Mouse (Mus musculus): ENCODE data around the gene Cfl1. TPM values are rescaled to one million over a fixed set of nuclear protein-coding genes. Genes with fewer than 3 reads are reported as not detected.

Cfl1 gene
- polyA plus RNA-seq, 1 experiment = 478 TPM

GRCm38 (mm10) chr19:5500330-5500875 lies 10.1 kb downstream of the Cfl1 start:
- Histone ChIP-seq H3K4me3 (replicated peaks; ENCODE audit: control insufficient read depth, low read depth, low read length) (no peak overlapping the region), H3K4me1 (ENCODE audit: control insufficient read depth, insufficient read depth, low read length) (no peaks in the 10 kb centered on the region), H3K27ac (ENCODE audit: control insufficient read depth, insufficient read depth, low read depth, low read length, poor library complexity) (no peak overlapping the region)
- 87% methylated on average over 2 of the region's 2 CpGs for WGBS
- TF ChIP-seq POLR2A (IDR thresholded peaks at IDR 0.05; ENCODE audit: borderline replicate concordance, control insufficient read depth, low read depth, low read length) (no peak), CTCF (IDR thresholded peaks at IDR 0.05; ENCODE audit: control insufficient read depth, insufficient read depth, low read length) (no peak)

GRCm38 (mm10) chr19:5503687-5504086 lies 13.4 kb downstream of the Cfl1 start, which contains the start of gene 1700020D05Rik:
TSS of gene 1700020D05Rik (minus strand) at chr19:5503787.
- Histone ChIP-seq H3K4me1 (ENCODE audit: control insufficient read depth, insufficient read depth, low read length) (no peaks in the 10 kb centered on the region), H3K4me3 (replicated peaks; ENCODE audit: control insufficient read depth, low read depth, low read length) (no peak within 1 kb of the TSS), H3K27ac (ENCODE audit: control insufficient read depth, insufficient read depth, low read depth, low read length, poor library complexity) (no peak within 1 kb of the TSS)
- WGBS = 91% methylated on average over 17 of the region's 17 CpGs
- TF ChIP-seq CTCF (IDR thresholded peaks at IDR 0.05; ENCODE audit: control insufficient read depth, insufficient read depth, low read length) = no peak
- TF ChIP-seq POLR2A (IDR thresholded peaks at IDR 0.05; ENCODE audit: borderline replicate concordance, control insufficient read depth, low read depth, low read length) = no peak

- H3K27ac ChIP-seq (ENCODE audit: control insufficient read depth, insufficient read depth, low read depth, low read length, poor library complexity) = peak within 1 kb of the TSS; percentile 83
- no peaks in the 10 kb centered on the region; the same call in 1 of the 2 replicates for H3K4me1 ChIP-seq (ENCODE audit: control insufficient read depth, insufficient read depth, low read length)
- TF ChIP-seq CTCF (IDR thresholded peaks at IDR 0.05; ENCODE audit: control insufficient read depth, insufficient read depth, low read length) (no peak), POLR2A (IDR thresholded peaks at IDR 0.05; ENCODE audit: borderline replicate concordance, control insufficient read depth, low read depth, low read length) (0 out of 2 replicates have a peak, but pooled peaks have one; percentile 20)
- 2% methylated on average over 47 of the region's 47 CpGs for WGBS
- H3K4me3 ChIP-seq (replicated peaks; ENCODE audit: control insufficient read depth, low read depth, low read length) = peak within 1 kb of the TSS; percentile 72
Observed at GRCm38 (mm10) chr19:5510031-5511026, 20.1 kb downstream of the Cfl1 start, which contains the start of gene Snx32. TSS of gene Snx32 (minus strand) at chr19:5510538.

DNA sequence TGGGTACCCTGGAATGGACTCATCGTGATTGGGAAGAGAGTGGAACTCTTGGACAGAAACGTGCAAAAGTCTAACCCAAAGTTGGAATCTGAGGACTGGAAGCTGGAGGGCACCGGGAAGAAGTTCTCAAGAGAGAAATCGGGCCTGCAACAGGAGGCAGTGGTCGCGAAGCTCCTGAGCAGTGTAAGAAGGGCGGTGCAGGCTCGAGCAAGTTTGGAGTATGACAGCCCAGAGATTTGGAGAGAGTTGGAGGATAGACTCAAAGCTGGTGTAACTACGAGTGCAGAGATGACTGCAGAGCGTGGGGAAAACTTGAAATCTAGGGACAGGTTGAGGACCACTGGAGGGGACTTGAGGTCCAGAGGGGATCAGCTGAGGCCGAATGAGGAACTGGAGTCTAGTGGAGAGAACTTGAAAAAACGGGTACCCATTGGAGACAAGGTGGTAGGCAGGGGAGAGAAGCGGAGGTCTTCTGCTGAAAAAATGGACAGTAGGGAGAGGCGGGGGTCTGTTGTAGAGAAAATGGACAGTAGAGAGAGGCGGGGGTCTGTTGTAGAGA lies 20.9 kb downstream of the Cfl1 start:
- TF ChIP-seq CTCF (IDR thresholded peaks at IDR 0.05; ENCODE audit: control insufficient read depth, insufficient read depth, low read length) (no peak), POLR2A (IDR thresholded peaks at IDR 0.05; ENCODE audit: borderline replicate concordance, control insufficient read depth, low read depth, low read length) (no peak)
- peak overlapping the region; percentile 83 for H3K27ac ChIP-seq (ENCODE audit: control insufficient read depth, insufficient read depth, low read depth, low read length, poor library complexity)
- WGBS = 11% methylated on average over 15 of the region's 15 CpGs
- H3K4me1 ChIP-seq (ENCODE audit: control insufficient read depth, insufficient read depth, low read length) = no peaks in the 10 kb centered on the region; the same call in 1 of the 2 replicates
- peak overlapping the region; percentile 72 for H3K4me3 ChIP-seq (replicated peaks; ENCODE audit: control insufficient read depth, low read depth, low read length)

DNA sequence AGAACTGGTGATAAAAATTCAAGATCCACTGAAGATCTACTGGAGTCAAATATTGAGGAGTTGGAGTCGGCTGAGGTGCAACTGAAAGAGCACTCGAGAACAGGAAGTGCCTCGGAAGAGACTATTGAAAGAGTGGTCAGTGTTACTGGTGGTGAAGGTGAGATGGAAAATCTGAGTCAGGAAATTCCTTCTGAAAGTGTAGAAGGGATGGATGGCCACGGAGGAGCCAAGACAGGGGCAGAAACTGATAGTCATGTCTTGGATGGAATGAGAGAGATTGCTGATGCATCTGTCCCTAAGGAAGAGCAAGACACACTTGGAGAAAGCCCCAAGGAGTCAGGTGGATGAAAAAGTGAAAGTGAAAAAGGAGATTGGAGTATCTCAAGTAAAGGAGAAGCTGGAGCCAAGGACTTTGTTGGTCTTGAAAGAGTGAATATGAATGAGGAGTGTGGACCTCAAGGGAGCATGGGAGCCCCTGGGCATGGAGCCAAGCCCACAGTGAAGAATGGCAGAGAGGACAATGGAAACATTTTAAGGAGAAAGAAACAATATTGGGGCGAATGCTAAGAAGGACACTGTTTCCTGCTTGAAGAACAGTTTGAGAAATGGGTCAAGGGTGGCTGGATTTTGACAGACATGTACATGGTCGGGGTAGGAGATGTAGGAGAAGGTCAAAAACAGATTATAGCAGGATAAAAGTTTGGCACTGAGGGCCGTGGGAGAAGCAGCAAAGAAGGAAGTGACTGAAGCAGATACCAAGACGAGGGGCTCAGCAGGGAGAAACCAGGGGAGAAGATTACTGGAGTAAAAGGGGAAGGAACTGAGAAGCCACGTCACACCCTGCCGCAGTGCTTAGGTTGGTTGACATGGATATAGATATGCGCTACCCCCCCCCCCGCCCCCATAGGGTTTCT lies 22.1 kb downstream of the Cfl1 start:
- WGBS = 2% methylated on average over 12 of the region's 12 CpGs
- peak overlapping the region; percentile 83 for H3K27ac ChIP-seq (ENCODE audit: control insufficient read depth, insufficient read depth, low read depth, low read length, poor library complexity)
- H3K4me3 ChIP-seq (replicated peaks; ENCODE audit: control insufficient read depth, low read depth, low read length) = peak overlapping the region; percentile 66
- H3K4me1 ChIP-seq (ENCODE audit: control insufficient read depth, insufficient read depth, low read length) = no peaks in the 10 kb centered on the region; the same call in 1 of the 2 replicates
- TF ChIP-seq CTCF (IDR thresholded peaks at IDR 0.05; ENCODE audit: control insufficient read depth, insufficient read depth, low read length) = no peak
- no peak for TF ChIP-seq POLR2A (IDR thresholded peaks at IDR 0.05; ENCODE audit: borderline replicate concordance, control insufficient read depth, low read depth, low read length)

GRCm38 (mm10) chr19:5513005-5513349 lies 22.7 kb downstream of the Cfl1 start:
- H3K4me1 ChIP-seq (ENCODE audit: control insufficient read depth, insufficient read depth, low read length) = no peaks in the 10 kb centered on the region; the same call in 1 of the 2 replicates

More at GRCm38 (mm10) chr19:5513005-5513349, 22.7 kb downstream of the Cfl1 start:
- WGBS = 34% methylated on average over 3 of the region's 3 CpGs
- Histone ChIP-seq H3K4me3 (replicated peaks; ENCODE audit: control insufficient read depth, low read depth, low read length) (peak overlapping the region; percentile 11), H3K27ac (ENCODE audit: control insufficient read depth, insufficient read depth, low read depth, low read length, poor library complexity) (peak overlapping the region; percentile 83)
- no peak for TF ChIP-seq POLR2A (IDR thresholded peaks at IDR 0.05; ENCODE audit: borderline replicate concordance, control insufficient read depth, low read depth, low read length)
- no peak for TF ChIP-seq CTCF (IDR thresholded peaks at IDR 0.05; ENCODE audit: control insufficient read depth, insufficient read depth, low read length)

Measured in bone marrow, adult 2 months (tissue).